Mouse (Mus musculus): Measurements from ENCODE around the gene Nadk2. TPM values are rescaled to one million over a fixed set of nuclear protein-coding genes. Genes with fewer than 3 reads are reported as not detected.
A peak's percentile ranks its signal among the peaks of the same experiment; 100 is the strongest.

Nadk2 gene
- total RNA-seq, 2 experiments from 2014 or later = 52.6 to 63.5 TPM

- ATAC-seq (replicated peaks; ENCODE audit: poor library complexity, severe bottlenecking) = no peak
These were observed 56.2 kb downstream of the Nadk2 start for GRCm38 (mm10) chr15:9127051-9127791.

- ATAC-seq (replicated peaks; ENCODE audit: poor library complexity, severe bottlenecking) = peak; percentile 22; the same call in 1 of the 2 replicates
These were observed 59.9 kb downstream of the Nadk2 start for GRCm38 (mm10) chr15:9130772-9131498.

GRCm38 (mm10) chr15:9131499-9131888, 60.4 kb downstream of the Nadk2 start:
- ATAC-seq (replicated peaks; ENCODE audit: poor library complexity, severe bottlenecking) = peak; percentile 95

- ATAC-seq (replicated peaks; ENCODE audit: poor library complexity, severe bottlenecking) = no peak
These were observed 61.8 kb downstream of the Nadk2 start for GRCm38 (mm10) chr15:9132693-9133443.

DNA sequence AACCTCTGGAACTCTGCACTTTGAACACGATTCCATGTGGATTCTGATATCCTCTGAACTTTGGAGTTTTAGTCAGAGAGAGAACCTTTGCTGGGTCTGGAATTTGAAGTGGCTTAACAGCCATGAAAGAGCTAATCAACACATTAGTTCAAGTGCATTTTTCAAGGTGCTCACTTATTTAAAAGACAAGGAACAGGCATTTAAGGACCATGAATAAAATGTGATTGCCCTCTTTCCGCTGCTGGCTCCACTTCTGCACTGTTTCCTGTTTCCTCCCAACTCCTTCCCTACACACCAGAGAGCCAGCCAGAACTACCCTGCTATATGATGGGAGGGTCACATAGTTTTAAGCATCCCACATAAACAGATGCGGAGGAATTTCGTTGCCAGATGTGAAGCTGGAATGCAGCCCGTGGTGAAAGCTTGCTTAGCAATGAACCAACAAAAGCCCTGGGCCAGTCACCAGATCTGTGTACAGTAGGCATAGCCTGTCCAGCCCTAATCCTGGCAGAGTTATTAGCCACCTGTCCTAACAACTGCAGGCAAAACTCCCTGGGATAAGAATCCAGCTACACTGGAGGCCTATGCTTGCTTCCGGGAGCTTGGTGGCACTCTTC, 63.9 kb downstream of the Nadk2 start:
- no peak for ATAC-seq (replicated peaks; ENCODE audit: poor library complexity, severe bottlenecking)

DNA sequence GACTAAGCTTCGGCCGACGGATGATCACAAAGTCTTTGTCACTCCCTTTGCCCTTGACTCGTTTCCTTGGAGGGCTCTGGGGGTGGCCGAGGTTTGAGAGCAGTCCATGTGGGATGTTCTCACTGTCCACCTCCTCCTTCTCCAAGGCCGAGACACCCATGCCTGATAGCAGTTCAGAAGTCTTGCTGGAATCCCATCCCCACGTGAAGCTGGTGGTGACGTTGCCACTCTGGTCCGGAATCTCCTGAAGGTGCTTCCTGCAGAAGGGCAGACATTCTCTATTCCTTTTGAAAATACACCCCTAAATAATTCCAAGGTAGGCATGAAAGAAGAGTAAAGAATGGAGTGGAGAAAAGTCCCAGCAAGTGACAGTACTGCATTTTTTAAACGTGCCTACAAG, 68.4 kb downstream of the Nadk2 start:
- ATAC-seq (replicated peaks; ENCODE audit: poor library complexity, severe bottlenecking) = no peak

- ATAC-seq (replicated peaks; ENCODE audit: poor library complexity, severe bottlenecking) = peak; percentile 99
These were observed 69.2 kb downstream of the Nadk2 start, which contains the start of gene Lmbrd2 for GRCm38 (mm10) chr15:9140252-9140680. TSS of gene Lmbrd2 (plus strand) at chr15:9140550.

GRCm38 (mm10) chr15:9140684-9141171, 69.7 kb downstream of the Nadk2 start:
- peak; percentile 55 for ATAC-seq (replicated peaks; ENCODE audit: poor library complexity, severe bottlenecking)

DNA sequence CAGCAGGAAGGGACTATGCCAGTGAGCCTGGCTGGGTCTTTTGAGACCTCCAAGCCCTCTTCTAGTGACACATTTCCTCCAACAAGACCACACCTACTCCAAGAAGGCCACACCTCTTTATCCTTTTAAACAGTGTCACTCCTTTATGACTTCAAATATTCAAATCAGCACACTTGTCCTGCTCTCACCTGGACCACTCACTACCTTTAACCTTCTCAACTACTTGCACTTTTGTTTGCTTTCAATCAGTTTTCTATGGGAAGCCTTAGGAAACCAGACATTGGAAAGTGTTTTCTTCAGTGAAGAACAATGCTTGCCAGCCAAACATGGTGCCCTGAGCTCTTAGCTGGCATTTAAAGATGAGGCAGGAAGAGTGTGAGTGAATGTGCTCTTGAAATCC, 84.3 kb downstream of the Nadk2 start, which contains the start of gene Skp2:
Gene Skp2 (minus strand): TSS at position 101 of the 400 bp plus-strand sequence.
- ATAC-seq (replicated peaks; ENCODE audit: poor library complexity, severe bottlenecking) = no peak

Other genes starting within 250 kb of the Nadk2 start
- gene Ranbp3l, start 103.3 kb upstream of the Nadk2 start, total RNA-seq (2014; fragmentation: Nextera tagmentation) = not detected in 2 replicates
- not detected in 2 replicates for gene Ranbp3l, start 103.3 kb upstream of the Nadk2 start, total RNA-seq (2017)
- gene Lmbrd2, start 69.3 kb downstream of the Nadk2 start, total RNA-seq (2014; fragmentation: Nextera tagmentation) = 10.1 and 16.1 TPM in 2 replicates
- gene Lmbrd2, start 69.3 kb downstream of the Nadk2 start, total RNA-seq (2017) = 6.6 and 7.0 TPM in 2 replicates
- 25.1 and 36.9 TPM in 2 replicates for gene Skp2, start 84.2 kb downstream of the Nadk2 start, total RNA-seq (2014; fragmentation: Nextera tagmentation)
- gene Skp2, start 84.2 kb downstream of the Nadk2 start, total RNA-seq (2017) = 22.4 and 32.4 TPM in 2 replicates
- gene Ugt3a1, start 205.6 kb downstream of the Nadk2 start, total RNA-seq (2014; fragmentation: Nextera tagmentation) = not detected in 2 replicates
- not detected in 2 replicates for gene Ugt3a1, start 205.6 kb downstream of the Nadk2 start, total RNA-seq (2017)